In genomic region chr7:45644872-45645590, GRCm38 (mm10) we compare ENCODE assay signal across 12 mouse cellular contexts. TPM values are rescaled to one million over a fixed set of nuclear protein-coding genes. Genes with fewer than 3 reads are reported as not detected.
DNase-seq lines count a peak whose midpoint lies in the region; ATAC-seq and TF ChIP-seq lines count a peak whose summit lies in the region.
"Had no signal": no experiment of that assay in that cellular context is flagged by ENCODE, and none has a peak within 500 bp of the region (broad histone marks: within the 10 kb centered on the region; RNA-seq: fewer than 3 reads in every experiment).

No protein-coding gene starts in this region.

- no peak for TF ChIP-seq CTCF in stomach, postnatal 0 days (IDR thresholded peaks at IDR 0.05; ENCODE audit: low read depth)

- peak; percentile 71 for DNase-seq in cerebellum, adult 9-11 months
- DNase-seq in stomach, postnatal 0 days (ENCODE audit: low spot score) = no peak
- no peak for DNase-seq in right cerebral cortex, adult 18-20 months
- no peak for DNase-seq in spleen, postnatal 4 days (ENCODE audit: low spot score in 2 of 2)
- DNase-seq in adrenal gland, adult 18-20 months (ENCODE audit: low spot score in 2 of 2) = no peak
- DNase-seq: kidney, adult 8-10 months; lung, adult 2 months had no signal

- TF ChIP-seq EP300 in stomach, postnatal 0 days (optimal IDR thresholded peaks at IDR 0.05) = no peak

- peak overlapping the region; percentile 28; the same call in 1 of the 2 replicates for H3K4me3 ChIP-seq in stomach, embryonic 14.5 days (ENCODE audit: low read depth, low read length)
- no peak overlapping the region for H3K4me3 ChIP-seq in stomach, postnatal 0 days (ENCODE audit: low read depth, low read length)
- peak overlapping the region; percentile 39 for H3K4me3 ChIP-seq in limb, embryonic 12.5 days (replicated peaks)

- no peaks in the 10 kb centered on the region for H3K36me3 ChIP-seq in stomach, embryonic 14.5 days (ENCODE audit: control insufficient read depth, insufficient read depth, low read length)
- no peaks in the 10 kb centered on the region for H3K36me3 ChIP-seq in stomach, postnatal 0 days (ENCODE audit: control insufficient read depth, insufficient read depth, low read length)
- no peaks in the 10 kb centered on the region for H3K36me3 ChIP-seq in limb, embryonic 12.5 days

- H3K27me3 ChIP-seq in stomach, embryonic 14.5 days (ENCODE audit: control insufficient read depth, insufficient read depth, low read length) = no peaks in the 10 kb centered on the region
- no peaks in the 10 kb centered on the region for H3K27me3 ChIP-seq in stomach, postnatal 0 days (ENCODE audit: control insufficient read depth, insufficient read depth, low read length)
- peaks cover 9% of the 10 kb centered on the region; the same call in 1 of the 2 replicates for H3K27me3 ChIP-seq in limb, embryonic 12.5 days

- H3K4me2 ChIP-seq in stomach, embryonic 14.5 days (replicated peaks; ENCODE audit: low read depth, low read length) = peak overlapping the region; percentile 84
- H3K4me2 ChIP-seq in stomach, postnatal 0 days (replicated peaks; ENCODE audit: low read depth) = no peak overlapping the region
- H3K4me2 ChIP-seq in limb, embryonic 12.5 days = peak overlapping the region; percentile 64

- no peaks in the 10 kb centered on the region for H3K9me3 ChIP-seq in stomach, embryonic 14.5 days (ENCODE audit: control insufficient read depth, low read depth, low read length)
- H3K9me3 ChIP-seq in stomach, postnatal 0 days (ENCODE audit: control insufficient read depth, low read length) = no peaks in the 10 kb centered on the region
- H3K9me3 ChIP-seq in limb, embryonic 12.5 days = no peaks in the 10 kb centered on the region

- H3K27ac ChIP-seq in stomach, embryonic 14.5 days (ENCODE audit: low read length) = peak overlapping the region; percentile 66; the same call in 1 of the 2 replicates
- no peak overlapping the region for H3K27ac ChIP-seq in stomach, postnatal 0 days (replicated peaks)
- peak overlapping the region; percentile 84; the same call in 1 of the 2 replicates for H3K27ac ChIP-seq in limb, embryonic 12.5 days

- peaks cover 37% of the 10 kb centered on the region for H3K4me1 ChIP-seq in stomach, embryonic 14.5 days (ENCODE audit: control insufficient read depth, insufficient read depth, low read length)
- peaks cover 17% of the 10 kb centered on the region for H3K4me1 ChIP-seq in stomach, postnatal 0 days (replicated peaks; ENCODE audit: control insufficient read depth, insufficient read depth)
- H3K4me1 ChIP-seq in limb, embryonic 12.5 days (replicated peaks) = peaks cover 33% of the 10 kb centered on the region

- WGBS in stomach, embryonic 14.5 days = 66% methylated on average over 6 of the region's 6 CpGs
- 64% methylated on average over 6 of the region's 6 CpGs for WGBS in stomach, postnatal 0 days
- WGBS in limb, embryonic 12.5 days = 67% methylated on average over 6 of the region's 6 CpGs

- H3K9ac ChIP-seq in stomach, embryonic 14.5 days (replicated peaks; ENCODE audit: low read depth, low read length) = no peak overlapping the region
- H3K9ac ChIP-seq in stomach, postnatal 0 days (ENCODE audit: low read length) = no peak overlapping the region
- peak overlapping the region; percentile 52 for H3K9ac ChIP-seq in limb, embryonic 12.5 days (replicated peaks)

- ATAC-seq in cerebellum, adult (ENCODE audit: insufficient number of reproducible peaks, low FRiP score, low TSS enrichment) = no peak
- no peak for ATAC-seq in stomach, embryonic 14.5 days (ENCODE audit: insufficient number of reproducible peaks, insufficient read depth, low FRiP score, low read depth)
- no peak for ATAC-seq in stomach, postnatal 0 days (ENCODE audit: low FRiP score, low TSS enrichment)
- ATAC-seq in limb, embryonic 12.5 days (ENCODE audit: insufficient number of reproducible peaks, insufficient read depth, low FRiP score, low TSS enrichment, low read depth) = no peak

RNA-seq across cellular contexts. Expression of gene Mamstr, which starts 5.3 kb away (rescaled TPM):
- 7.2 TPM in 2 replicates for polyA plus RNA-seq in stomach, embryonic 14.5 days (2014; fragmentation: Nextera tagmentation; extraction: Ambion mirVana)
- polyA plus RNA-seq in stomach, postnatal 0 days (2015; fragmentation: Nextera tagmentation; extraction: Ambion mirVana) = 4.6 and 5.5 TPM in 2 replicates
- polyA plus RNA-seq in limb, embryonic 12.5 days (2016; fragmentation: Nextera tagmentation; extraction: Ambion mirVana) = 5.7 and 5.9 TPM in 2 replicates
- total RNA-seq in adrenal gland, adult 18-20 months (2021) = 1 to 10 TPM; 2.4 to 7.7 TPM

RNA-seq across cellular contexts. Expression of gene Rasip1, which starts 17.7 kb away (rescaled TPM):
- polyA plus RNA-seq in stomach, embryonic 14.5 days (2014; fragmentation: Nextera tagmentation; extraction: Ambion mirVana) = 6.2 and 7.8 TPM in 2 replicates
- 5.4 and 6.3 TPM in 2 replicates for polyA plus RNA-seq in stomach, postnatal 0 days (2015; fragmentation: Nextera tagmentation; extraction: Ambion mirVana)
- polyA plus RNA-seq in limb, embryonic 12.5 days (2016; fragmentation: Nextera tagmentation; extraction: Ambion mirVana) = 11.7 and 13.4 TPM in 2 replicates
- total RNA-seq in adrenal gland, adult 18-20 months (2021) = 10 to 100 TPM; 16.0 to 27.6 TPM
- polyA plus RNA-seq: C2C12 had no signal

RNA-seq across cellular contexts. Expression of gene Fut2, which starts 21.2 kb away (rescaled TPM):
- polyA plus RNA-seq in stomach, embryonic 14.5 days (2014; fragmentation: Nextera tagmentation; extraction: Ambion mirVana) = 5.7 and 6.1 TPM in 2 replicates
- polyA plus RNA-seq in stomach, postnatal 0 days (2015; fragmentation: Nextera tagmentation; extraction: Ambion mirVana) = 35.1 and 36.1 TPM in 2 replicates
- polyA plus RNA-seq in limb, embryonic 12.5 days (2016; fragmentation: Nextera tagmentation; extraction: Ambion mirVana) = 0.15 TPM in 2 replicates
- total RNA-seq in adrenal gland, adult 18-20 months (2021) = under 1 TPM in 1 of 2 experiments, not detected in 1; 0.13 TPM
- total RNA-seq: adrenal gland, postnatal 10 days had no signal

RNA-seq across cellular contexts. Expression of gene Izumo1, which starts 23.4 kb away (rescaled TPM):
- 0.23 and 0.62 TPM in 2 replicates for polyA plus RNA-seq in stomach, embryonic 14.5 days (2014; fragmentation: Nextera tagmentation; extraction: Ambion mirVana)
- polyA plus RNA-seq in stomach, postnatal 0 days (2015; fragmentation: Nextera tagmentation; extraction: Ambion mirVana) = 0.08 TPM in 2 replicates
- polyA plus RNA-seq in limb, embryonic 12.5 days (2016; fragmentation: Nextera tagmentation; extraction: Ambion mirVana) = 0.13 and 0.17 TPM in 2 replicates
- total RNA-seq in adrenal gland, adult 18-20 months (2021) = under 1 TPM; 0.22 to 0.33 TPM
- polyA plus RNA-seq: C2C12 had no signal

RNA-seq across cellular contexts. Expression of gene Fut1, which starts 27.9 kb away (rescaled TPM):
- 0.63 and 0.78 TPM in 2 replicates for polyA plus RNA-seq in stomach, embryonic 14.5 days (2014; fragmentation: Nextera tagmentation; extraction: Ambion mirVana)
- polyA plus RNA-seq in stomach, postnatal 0 days (2015; fragmentation: Nextera tagmentation; extraction: Ambion mirVana) = 1.8 and 2.3 TPM in 2 replicates
- not detected in 2 replicates for polyA plus RNA-seq in limb, embryonic 12.5 days (2016; fragmentation: Nextera tagmentation; extraction: Ambion mirVana)
- total RNA-seq in adrenal gland, adult 18-20 months (2021) = not detected
